Mouse (Mus musculus) megakaryocyte progenitor cell, adult 5-6 weeks (primary cell): ENCODE measurements around the gene Prss47. TPM values are rescaled to one million over a fixed set of nuclear protein-coding genes. Genes with fewer than 3 reads are reported as not detected.

Experiments used
- ATAC-seq: replicated peaks from 2 replicates; pipeline ENCODE4 v1.8.0; 2016; ENCODE audit warnings: mild to moderate bottlenecking, moderate TSS enrichment, inconsistent platforms; ENCODE audit not compliant: poor library complexity
- total RNA-seq, 2 experiments: library from RNA; stranded (forward) in 1 of 2; stranded (reverse) in 1 of 2; fragments of 157-497, 149-512 nt in 1 of 2; fragments of 200-1000 nt in 1 of 2; gene quantifications; 2 replicates each; pipeline versions ENCODE4 v1.2.3 to v1.2.4; 2015 to 2017

The Prss47 gene
- not detected in 2 replicates for total RNA-seq (2015)
- total RNA-seq (2017): not detected in 2 replicates

DNA sequence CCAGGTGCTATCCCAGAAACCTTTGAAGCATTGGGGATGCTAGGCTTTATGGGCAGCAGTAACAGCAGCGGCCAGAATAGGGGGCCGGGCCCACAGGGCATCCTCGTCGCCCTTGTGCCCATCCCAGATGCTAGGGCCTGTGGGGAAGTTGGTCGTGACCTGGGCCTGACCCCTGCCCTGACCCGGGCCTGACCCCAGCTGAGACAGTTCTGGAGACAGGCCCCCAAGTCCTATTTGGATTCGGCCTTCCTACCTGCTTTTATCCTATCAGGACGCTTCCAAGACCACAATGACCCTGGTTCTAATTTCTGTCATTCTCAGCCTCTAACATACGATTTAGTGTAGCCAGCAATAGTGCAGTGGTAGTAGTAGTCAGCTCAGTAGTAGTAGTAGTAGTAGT is at the start of gene Prss47:
Gene Prss47 (minus strand): TSS at position 101 of the 400 bp plus-strand sequence.
- ATAC-seq: no peak

DNA sequence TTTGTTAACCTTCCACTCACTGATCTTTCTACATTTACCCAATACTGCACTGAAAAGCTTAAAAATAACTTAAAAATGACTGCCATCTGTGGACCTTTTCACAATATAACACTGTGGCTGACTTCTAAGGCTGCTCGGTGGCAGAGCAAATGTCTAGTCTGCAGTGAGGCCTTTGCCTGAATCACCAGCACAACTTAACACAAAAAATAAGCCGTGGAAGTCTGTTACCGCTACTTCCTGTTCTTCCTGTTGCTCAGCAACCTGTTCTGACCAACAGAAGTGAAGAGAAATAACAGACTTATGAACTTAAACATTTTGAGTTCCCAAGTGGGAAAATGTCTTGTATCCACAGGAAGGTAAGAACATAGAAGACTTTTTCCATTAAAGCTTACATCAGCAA is 48.7 kb upstream of the Prss47 start:
- ATAC-seq: peak; percentile 68

DNA sequence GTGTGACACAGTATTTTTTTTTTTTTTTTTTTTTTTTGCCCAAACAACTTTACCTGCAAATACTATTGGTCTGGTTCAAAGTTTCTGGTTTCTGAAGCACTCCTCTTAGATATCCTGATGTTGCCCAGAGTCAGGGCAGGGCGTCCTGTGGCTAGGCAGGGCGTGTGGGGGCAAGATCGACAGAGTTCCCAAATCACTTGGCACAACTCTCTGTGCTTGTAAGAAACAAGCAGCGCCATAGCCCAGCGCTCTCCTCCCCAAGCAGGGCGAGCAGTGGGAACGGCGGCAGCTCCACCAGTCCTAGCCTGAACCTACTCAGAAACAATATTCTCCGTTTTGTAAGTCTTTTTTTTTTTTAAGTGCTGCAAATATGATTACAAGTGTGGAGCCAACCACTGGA is 48.1 kb upstream of the Prss47 start:
- peak; percentile 24 for ATAC-seq

DNA sequence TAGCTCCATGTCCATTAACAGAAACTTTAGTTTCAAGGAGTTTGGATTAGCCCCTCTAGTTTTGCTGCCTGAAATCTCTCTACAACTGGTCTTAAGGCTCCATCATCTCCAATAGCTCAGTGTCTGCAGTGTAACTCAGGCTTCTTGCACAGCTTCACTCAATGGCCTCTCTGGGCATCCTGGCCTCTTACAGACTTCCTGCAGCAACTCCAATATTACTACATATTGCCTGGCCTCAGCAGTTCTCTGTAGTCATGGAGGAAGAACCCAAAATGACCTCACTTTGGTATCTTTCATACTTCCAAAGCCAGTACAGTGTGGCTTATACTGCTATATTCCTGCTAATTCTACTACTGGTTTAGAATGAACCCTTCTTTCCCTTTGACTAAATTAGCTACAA is 44.5 kb upstream of the Prss47 start:
- ATAC-seq: peak; percentile 32

DNA sequence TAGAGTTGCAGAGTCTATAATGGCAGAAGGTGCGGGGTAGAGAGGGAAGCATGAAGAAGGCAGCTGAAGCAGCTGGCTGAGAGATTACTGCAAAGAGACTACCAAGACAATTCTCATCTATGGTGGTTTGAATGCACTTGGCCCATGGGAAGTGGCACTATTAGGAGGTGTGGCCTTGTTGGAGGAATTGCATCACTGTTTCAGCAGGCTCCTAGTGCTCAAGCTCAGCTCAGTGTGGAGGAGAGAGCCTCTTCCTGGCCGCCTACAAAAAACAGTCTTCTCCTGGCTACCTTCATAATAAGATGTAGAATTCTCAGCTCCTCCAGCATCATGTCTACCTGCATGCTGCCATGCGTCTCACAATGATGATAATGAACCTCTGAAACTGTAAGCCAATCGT is 43.4 kb upstream of the Prss47 start:
- peak; percentile 52 for ATAC-seq

DNA sequence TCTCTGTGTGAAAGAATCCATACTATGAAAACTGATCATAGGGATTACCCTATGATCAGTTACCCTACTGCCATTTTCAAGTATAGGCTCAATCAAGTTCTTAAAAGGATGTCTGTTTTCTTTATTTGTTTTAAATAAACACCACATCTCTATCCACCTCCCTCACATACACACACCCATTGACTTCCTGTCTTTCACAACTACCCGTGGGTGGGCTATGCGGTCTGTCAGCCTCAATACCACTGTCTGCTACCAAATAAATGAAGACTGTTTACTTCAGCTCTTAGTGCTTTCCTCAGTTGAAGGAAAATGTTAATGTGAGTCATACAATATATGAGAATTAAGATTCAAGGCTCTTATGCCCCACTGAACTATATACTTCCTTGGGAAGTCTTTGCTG is 17.4 kb upstream of the Prss47 start:
- ATAC-seq: peak; percentile 39; the same call in 1 of the 2 replicates

DNA sequence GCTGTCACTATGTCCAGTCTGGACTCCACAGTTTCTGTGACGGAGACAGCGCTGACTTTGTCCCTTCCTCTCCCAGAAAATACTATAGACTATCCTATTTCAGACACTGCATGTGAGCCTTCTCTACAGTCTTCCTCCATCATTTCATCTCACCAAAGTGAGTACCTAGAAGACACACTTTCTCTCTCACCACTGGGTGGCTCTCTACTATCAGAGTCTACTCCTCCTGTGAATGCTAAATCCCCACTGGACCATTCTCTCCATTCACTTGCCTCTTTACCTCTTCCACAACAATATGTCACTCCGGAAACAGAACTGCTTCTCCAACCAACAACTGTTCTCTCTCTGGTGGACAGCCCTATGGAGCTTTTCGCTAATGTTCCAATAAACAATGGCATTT is 17.5 kb downstream of the Prss47 start:
- ATAC-seq: peak; percentile 94

DNA sequence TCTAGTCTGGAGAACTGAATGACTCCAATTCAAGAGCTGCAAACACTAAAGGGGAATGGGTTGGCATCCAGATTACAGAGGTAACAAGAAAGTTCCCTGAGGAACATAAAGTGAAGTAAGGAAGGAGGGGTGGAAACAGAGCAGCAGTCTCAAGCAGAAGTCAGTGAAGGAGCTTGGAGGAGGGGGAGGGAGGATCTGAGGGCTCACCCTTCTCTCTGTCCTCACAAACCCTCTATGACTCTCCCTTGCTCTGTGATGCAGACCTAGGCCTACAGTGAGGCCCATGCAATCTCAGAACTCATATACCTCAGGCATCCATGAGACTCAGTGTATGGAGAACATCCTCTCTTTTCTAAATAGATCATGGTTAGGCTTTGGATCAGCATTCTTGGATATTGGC is 19.8 kb downstream of the Prss47 start, which contains the start of gene Spata31d1c:
Gene Spata31d1c (plus strand): TSS at position 301 of the 400 bp plus-strand sequence.
- no peak for ATAC-seq

DNA sequence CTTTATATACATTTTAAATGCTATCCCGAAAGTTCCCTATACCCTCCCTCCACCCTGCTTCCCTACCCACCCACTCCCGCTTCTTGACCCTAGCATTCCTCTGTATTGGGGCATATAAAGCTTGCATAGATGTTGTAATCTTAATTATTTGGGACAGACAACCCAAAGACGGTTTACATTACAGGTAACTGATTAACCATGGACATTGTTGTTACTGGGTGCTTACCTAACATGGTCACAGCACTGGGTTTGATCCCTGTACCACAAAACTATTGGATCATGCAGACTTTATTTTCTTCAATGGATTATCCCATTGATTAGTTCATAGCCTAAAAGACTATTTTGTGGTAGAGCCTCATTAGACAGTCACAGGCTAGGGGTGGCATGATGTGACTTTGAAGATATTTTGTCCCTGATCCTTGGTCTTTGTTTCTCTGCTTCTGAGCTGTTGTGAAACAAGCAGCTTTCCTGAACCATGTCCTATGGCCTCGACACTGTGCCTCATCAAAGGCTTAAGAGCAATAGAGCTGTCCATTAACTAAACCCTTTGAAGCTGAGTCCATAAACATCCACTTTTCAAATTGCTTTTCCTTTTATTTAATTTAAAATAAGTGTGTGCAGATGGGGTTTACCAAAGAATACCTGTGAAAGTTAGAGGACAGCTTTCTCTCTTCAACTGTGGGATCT is 41.4 kb downstream of the Prss47 start:
- no peak for ATAC-seq

DNA sequence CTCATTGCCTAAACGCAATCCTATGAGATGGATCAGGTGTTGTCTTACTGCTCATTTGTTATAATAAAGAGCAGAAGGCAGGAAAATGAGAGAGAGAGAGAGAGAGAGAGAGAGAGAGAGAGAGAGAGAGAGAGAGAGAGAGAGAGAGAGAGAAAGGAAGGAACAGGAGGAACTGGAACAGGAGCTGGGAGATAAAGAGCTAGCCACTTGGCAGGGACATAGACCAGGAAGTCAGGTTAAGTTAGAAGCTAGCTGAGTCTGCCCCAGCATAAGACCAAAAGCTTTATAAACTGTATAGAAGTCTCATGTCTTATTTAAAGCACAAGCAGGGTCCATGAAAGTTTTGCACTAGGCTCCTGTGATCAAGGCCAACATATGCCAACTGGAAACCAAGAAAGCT is 44.6 kb downstream of the Prss47 start:
- no peak for ATAC-seq

DNA sequence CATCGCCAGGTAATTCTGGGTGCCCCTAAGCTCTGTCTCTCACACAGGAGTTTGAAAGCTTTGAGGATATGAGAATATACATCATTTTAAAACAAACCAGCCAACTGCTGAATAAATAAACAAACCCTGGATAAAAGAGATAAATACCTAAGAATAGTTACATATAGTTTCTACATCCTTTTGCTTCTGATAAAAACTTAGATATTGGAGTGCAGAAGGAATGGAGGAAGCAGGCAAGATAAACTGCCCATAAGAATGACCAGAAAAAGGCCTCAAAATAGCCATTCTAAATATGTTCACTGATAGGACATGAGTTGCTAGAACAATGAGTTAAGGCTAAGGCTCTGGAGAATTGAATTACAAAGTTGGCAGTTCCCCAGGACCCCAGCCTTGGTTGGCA is 45.8 kb downstream of the Prss47 start:
- no peak for ATAC-seq

DNA sequence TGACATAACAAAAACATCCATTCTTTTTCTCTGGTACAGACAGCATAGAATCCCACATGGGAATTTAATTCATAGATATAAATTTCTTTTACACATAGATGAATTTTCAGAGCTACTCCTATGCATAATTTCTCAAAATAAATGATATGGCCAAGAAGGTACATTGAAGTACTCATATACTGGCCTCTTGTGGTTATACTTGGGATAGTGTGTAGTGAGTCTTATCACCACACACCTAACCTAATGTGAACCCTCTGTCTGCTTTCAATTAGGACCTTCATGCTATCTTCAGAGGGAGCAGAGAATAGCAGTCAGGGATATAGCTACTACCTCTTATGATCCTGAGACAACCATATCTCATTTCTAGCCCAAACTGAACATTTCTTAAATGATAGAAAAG is 47.1 kb downstream of the Prss47 start:
- ATAC-seq: peak; percentile 71

Other genes with a start within 250 kb of the Prss47 start
- gene Cntnap3, start 148.8 kb downstream of the Prss47 start, total RNA-seq (2015): not detected in 2 replicates
- gene Cntnap3, start 148.8 kb downstream of the Prss47 start, total RNA-seq (2017): not detected in 2 replicates
- not detected in 2 replicates for gene Spata31, start 135.4 kb downstream of the Prss47 start, total RNA-seq (2015)
- gene Spata31, start 135.4 kb downstream of the Prss47 start, total RNA-seq (2017): not detected in 2 replicates
- not detected in 2 replicates for gene Spata31d1c, start 19.7 kb downstream of the Prss47 start, total RNA-seq (2015)
- not detected in 2 replicates for gene Spata31d1c, start 19.7 kb downstream of the Prss47 start, total RNA-seq (2017)
- 81.1 and 87.8 TPM in 2 replicates for gene Mfsd14b, start 60.2 kb upstream of the Prss47 start, total RNA-seq (2015)
- 81.4 and 85.8 TPM in 2 replicates for gene Mfsd14b, start 60.2 kb upstream of the Prss47 start, total RNA-seq (2017)
- gene Olfr465-ps1, start 85.3 kb upstream of the Prss47 start, total RNA-seq (2015): not detected in 2 replicates
- gene Olfr465-ps1, start 85.3 kb upstream of the Prss47 start, total RNA-seq (2017): not detected in 2 replicates
- gene Olfr466, start 97.5 kb upstream of the Prss47 start, total RNA-seq (2015): not detected in 2 replicates
- not detected in 2 replicates for gene Olfr466, start 97.5 kb upstream of the Prss47 start, total RNA-seq (2017)
- 0.10 TPM in 1 of 2 replicates, not detected in the other for gene Nlrp4f, start 153.2 kb upstream of the Prss47 start, total RNA-seq (2015)
- gene Nlrp4f, start 153.2 kb upstream of the Prss47 start, total RNA-seq (2017): not detected in 2 replicates
- gene Gm10775, start 206.8 kb upstream of the Prss47 start, total RNA-seq (2015): not detected in 2 replicates
- gene Gm10775, start 206.8 kb upstream of the Prss47 start, total RNA-seq (2017): not detected in 2 replicates
- 29.4 and 32.7 TPM in 2 replicates for gene Zfp369, start 226.1 kb upstream of the Prss47 start, total RNA-seq (2015)
- gene Zfp369, start 226.1 kb upstream of the Prss47 start, total RNA-seq (2017): 45.5 and 53.2 TPM in 2 replicates